In the genomic region with DNA sequence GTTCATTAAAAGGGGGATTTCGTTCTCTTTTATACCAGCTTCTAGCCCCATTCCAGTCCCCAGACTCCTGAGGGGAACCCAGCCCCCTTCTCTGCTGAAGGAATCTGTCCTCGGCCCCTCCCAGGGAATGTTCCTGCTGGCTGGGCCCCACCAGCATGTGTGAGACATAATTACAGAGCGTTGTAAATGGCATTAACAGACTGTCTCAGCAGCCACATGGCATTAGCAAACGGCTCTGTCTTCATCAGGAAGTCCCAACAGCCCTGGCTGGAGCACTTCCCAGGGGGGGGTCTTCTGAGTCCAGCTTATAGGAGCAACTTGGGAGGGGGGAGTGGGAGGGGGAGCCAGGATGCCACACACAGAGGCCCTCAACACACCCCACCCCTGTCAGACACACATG, we compare ENCODE assay signal across 10 mouse cellular contexts. TPM values are rescaled to one million over a fixed set of nuclear protein-coding genes. Genes with fewer than 3 reads are reported as not detected.
DNase-seq lines count a peak whose midpoint lies in the region; ATAC-seq lines count a peak whose summit lies in the region.
"Had no signal": no experiment of that assay in that cellular context is flagged by ENCODE, and none has a peak within 500 bp of the region (broad histone marks: within the 10 kb centered on the region; RNA-seq: fewer than 3 reads in every experiment).

No protein-coding gene starts in this region.

- H3K4me2 ChIP-seq in lung, embryonic 16.5 days (ENCODE audit: low read depth, low read length) = no peak overlapping the region
- H3K4me2 ChIP-seq in forebrain, embryonic 15.5 days (replicated peaks) = no peak overlapping the region
- H3K4me2 ChIP-seq in limb, embryonic 15.5 days = 0 out of 2 replicates have a peak overlapping the region, but pooled peaks have one; percentile 0

- H3K27ac ChIP-seq in lung, embryonic 16.5 days (ENCODE audit: low read length) = no peak overlapping the region
- peak overlapping the region; percentile 19 for H3K27ac ChIP-seq in forebrain, embryonic 15.5 days (replicated peaks)
- no peak overlapping the region for H3K27ac ChIP-seq in limb, embryonic 15.5 days

- H3K4me1 ChIP-seq in lung, embryonic 16.5 days (replicated peaks; ENCODE audit: control insufficient read depth, insufficient read depth, low read length) = peaks cover 4% of the 10 kb centered on the region; the same call in 1 of the 2 replicates
- peaks cover 38% of the 10 kb centered on the region for H3K4me1 ChIP-seq in forebrain, embryonic 15.5 days
- peaks cover 31% of the 10 kb centered on the region for H3K4me1 ChIP-seq in limb, embryonic 15.5 days

- no peak overlapping the region for H3K4me3 ChIP-seq in lung, embryonic 16.5 days (ENCODE audit: low read length)
- H3K4me3 ChIP-seq in forebrain, embryonic 15.5 days = no peak overlapping the region
- no peak overlapping the region for H3K4me3 ChIP-seq in limb, embryonic 15.5 days

- DNase-seq in lung, adult 18-20 months = no peak
- DNase-seq in embryo, embryonic 9.5 days (ENCODE audit: extremely low spot score) = peak; percentile 27
- DNase-seq in spleen, postnatal 4 days (ENCODE audit: low spot score in 2 of 2) = no peak
- DNase-seq in lung, postnatal 4 days = no peak
- DNase-seq: cerebellum, adult 9-10 months; heart, adult 11 months; left cerebral cortex, postnatal 4 days had no signal

- no peaks in the 10 kb centered on the region for H3K36me3 ChIP-seq in lung, embryonic 16.5 days (ENCODE audit: control insufficient read depth, insufficient read depth, low read length)
- no peaks in the 10 kb centered on the region for H3K36me3 ChIP-seq in forebrain, embryonic 15.5 days
- H3K36me3 ChIP-seq in limb, embryonic 15.5 days = no peaks in the 10 kb centered on the region

- ATAC-seq in lung, embryonic 16.5 days (ENCODE audit: low read depth) = peak; percentile 32; the same call in 1 of the 2 replicates
- peak; percentile 68 for ATAC-seq in forebrain, embryonic 15.5 days (replicated peaks)
- no peak for ATAC-seq in limb, embryonic 15.5 days (ENCODE audit: insufficient number of reproducible peaks, low FRiP score, low TSS enrichment, low read depth)

- H3K27me3 ChIP-seq in lung, embryonic 16.5 days (ENCODE audit: control insufficient read depth, insufficient read depth, low read depth, low read length) = peaks cover 6% of the 10 kb centered on the region; the same call in 1 of the 2 replicates
- H3K27me3 ChIP-seq in forebrain, embryonic 15.5 days = no peaks in the 10 kb centered on the region; the same call in 1 of the 2 replicates
- H3K27me3 ChIP-seq in limb, embryonic 15.5 days = peaks cover 21% of the 10 kb centered on the region

- H3K9me3 ChIP-seq in lung, embryonic 16.5 days (ENCODE audit: control insufficient read depth, low read length) = no peaks in the 10 kb centered on the region
- no peaks in the 10 kb centered on the region for H3K9me3 ChIP-seq in forebrain, embryonic 15.5 days
- H3K9me3 ChIP-seq in limb, embryonic 15.5 days = no peaks in the 10 kb centered on the region

- WGBS in lung, embryonic 16.5 days = 48% methylated on average over 4 of the region's 4 CpGs
- 7% methylated on average over 4 of the region's 4 CpGs for WGBS in forebrain, embryonic 15.5 days
- 7% methylated on average over 4 of the region's 4 CpGs for WGBS in limb, embryonic 15.5 days

- H3K9ac ChIP-seq in lung, embryonic 16.5 days (ENCODE audit: low read length) = no peak overlapping the region
- H3K9ac ChIP-seq in forebrain, embryonic 15.5 days (replicated peaks) = 0 out of 2 replicates have a peak overlapping the region, but pooled peaks have one; percentile 5
- no peak overlapping the region for H3K9ac ChIP-seq in limb, embryonic 15.5 days

RNA-seq across cellular contexts. Expression of a gene that starts 29.1 kb away (rescaled TPM):
- 2.2 and 2.3 TPM in 2 replicates for polyA plus RNA-seq in lung, embryonic 16.5 days (2015; fragmentation: Nextera tagmentation; extraction: Ambion mirVana)
- polyA plus RNA-seq in forebrain, embryonic 15.5 days (2015; fragmentation: Nextera tagmentation; extraction: Ambion mirVana) = 5.2 and 5.6 TPM in 2 replicates
- polyA plus RNA-seq in limb, embryonic 15.5 days (2015; fragmentation: Nextera tagmentation; extraction: Ambion mirVana) = 0.46 and 0.63 TPM in 2 replicates
